Mouse (Mus musculus): ENCODE results near the gene Fxyd4. TPM values are rescaled to one million over a fixed set of nuclear protein-coding genes. Genes with fewer than 3 reads are reported as not detected.
A peak's percentile ranks its signal among the peaks of the same experiment; 100 is the strongest.

Fxyd4 gene
- polyA plus RNA-seq, 1 experiment from 2014 or later: 1.2 TPM

- H3K9me3 ChIP-seq (replicated peaks): no peaks in the 10 kb centered on the region
- H3K4me3 ChIP-seq: no peak overlapping the region
- no peak overlapping the region for H3K9ac ChIP-seq
- H3K36me3 ChIP-seq: 0 out of 2 replicates have a peak, but pooled peaks cover 3% of the 10 kb centered on the region
- H3K27ac ChIP-seq (ENCODE audit: poor library complexity, severe bottlenecking): no peak overlapping the region
- WGBS: 86% methylated on average over 14 of the region's 14 CpGs
- H3K4me2 ChIP-seq: no peak overlapping the region
- no peaks in the 10 kb centered on the region for H3K27me3 ChIP-seq (replicated peaks)
- H3K4me1 ChIP-seq (replicated peaks): peaks cover 12% of the 10 kb centered on the region
- ATAC-seq (ENCODE audit: insufficient number of reproducible peaks, low FRiP score): no peak
These were observed 1.5 kb downstream of the Fxyd4 start for GRCm38 (mm10) chr6:117935681-117936612.

GRCm38 (mm10) chr6:117934301-117934700, 3.2 kb downstream of the Fxyd4 start:
- Histone ChIP-seq H3K9ac (no peak overlapping the region), H3K9me3 (replicated peaks) (no peaks in the 10 kb centered on the region), H3K27me3 (replicated peaks) (no peaks in the 10 kb centered on the region), H3K4me1 (replicated peaks) (peaks cover 12% of the 10 kb centered on the region), H3K4me3 (no peak overlapping the region), H3K27ac (ENCODE audit: poor library complexity, severe bottlenecking) (no peak overlapping the region), H3K4me2 (no peak overlapping the region), H3K36me3 (peaks cover 10% of the 10 kb centered on the region)
- no peak for ATAC-seq (ENCODE audit: insufficient number of reproducible peaks, low FRiP score)
- WGBS: 80% methylated on average over 6 of the region's 6 CpGs

- Histone ChIP-seq H3K9ac (no peak overlapping the region), H3K36me3 (peaks cover 27% of the 10 kb centered on the region), H3K4me2 (no peak overlapping the region), H3K27ac (ENCODE audit: poor library complexity, severe bottlenecking) (no peak overlapping the region), H3K4me3 (no peak overlapping the region), H3K27me3 (replicated peaks) (no peaks in the 10 kb centered on the region), H3K9me3 (replicated peaks) (no peaks in the 10 kb centered on the region), H3K4me1 (replicated peaks) (peaks cover 12% of the 10 kb centered on the region)
- 42% methylated on average over 11 of the region's 11 CpGs for WGBS
- ATAC-seq (ENCODE audit: insufficient number of reproducible peaks, low FRiP score): 0 out of 2 replicates have a peak, but pooled peaks have one; percentile 41
These were observed 5.0 kb downstream of the Fxyd4 start for GRCm38 (mm10) chr6:117932325-117933051.

- Histone ChIP-seq H3K4me3 (no peak overlapping the region), H3K27me3 (replicated peaks) (no peaks in the 10 kb centered on the region), H3K9ac (no peak overlapping the region), H3K36me3 (peaks cover 45% of the 10 kb centered on the region), H3K9me3 (replicated peaks) (no peaks in the 10 kb centered on the region), H3K27ac (ENCODE audit: poor library complexity, severe bottlenecking) (no peak overlapping the region), H3K4me1 (replicated peaks) (peaks cover 12% of the 10 kb centered on the region), H3K4me2 (no peak overlapping the region)
- WGBS: 91% methylated on average over 3 of the region's 3 CpGs
- ATAC-seq (ENCODE audit: insufficient number of reproducible peaks, low FRiP score): no peak
These were observed 7.4 kb downstream of the Fxyd4 start for GRCm38 (mm10) chr6:117929945-117930655.

- 72% methylated on average over 5 of the region's 5 CpGs for WGBS
- no peaks in the 10 kb centered on the region for H3K27me3 ChIP-seq (replicated peaks)
- H3K4me1 ChIP-seq (replicated peaks): peaks cover 12% of the 10 kb centered on the region
- no peaks in the 10 kb centered on the region for H3K9me3 ChIP-seq (replicated peaks)
- no peak overlapping the region for H3K4me3 ChIP-seq
- no peak for ATAC-seq (ENCODE audit: insufficient number of reproducible peaks, low FRiP score)
- no peak overlapping the region for H3K4me2 ChIP-seq
- no peak overlapping the region for H3K9ac ChIP-seq
- peaks cover 45% of the 10 kb centered on the region for H3K36me3 ChIP-seq
- no peak overlapping the region for H3K27ac ChIP-seq (ENCODE audit: poor library complexity, severe bottlenecking)
These were observed 8.7 kb downstream of the Fxyd4 start for GRCm38 (mm10) chr6:117928746-117929145.

GRCm38 (mm10) chr6:117927955-117928354, 9.5 kb downstream of the Fxyd4 start:
- peaks cover 47% of the 10 kb centered on the region for H3K36me3 ChIP-seq

GRCm38 (mm10) chr6:117926871-117927491, 10.5 kb downstream of the Fxyd4 start:
- peaks cover 3% of the 10 kb centered on the region for H3K4me1 ChIP-seq (replicated peaks)
- no peaks in the 10 kb centered on the region for H3K9me3 ChIP-seq (replicated peaks)
- H3K27me3 ChIP-seq (replicated peaks): no peaks in the 10 kb centered on the region
- no peak for ATAC-seq (ENCODE audit: insufficient number of reproducible peaks, low FRiP score)
- H3K9ac ChIP-seq: no peak overlapping the region
- H3K4me2 ChIP-seq: no peak overlapping the region
- peaks cover 51% of the 10 kb centered on the region for H3K36me3 ChIP-seq
- H3K4me3 ChIP-seq: no peak overlapping the region
- no peak overlapping the region for H3K27ac ChIP-seq (ENCODE audit: poor library complexity, severe bottlenecking)
- WGBS: 73% methylated on average over 4 of the region's 4 CpGs

More at GRCm38 (mm10) chr6:117927955-117928354, 9.5 kb downstream of the Fxyd4 start:
- H3K9ac ChIP-seq: no peak overlapping the region
- H3K9me3 ChIP-seq (replicated peaks): no peaks in the 10 kb centered on the region
- H3K27me3 ChIP-seq (replicated peaks): no peaks in the 10 kb centered on the region
- peaks cover 11% of the 10 kb centered on the region for H3K4me1 ChIP-seq (replicated peaks)
- WGBS: 86% methylated on average over 7 of the region's 7 CpGs
- ATAC-seq (ENCODE audit: insufficient number of reproducible peaks, low FRiP score): no peak
- H3K4me3 ChIP-seq: no peak overlapping the region
- no peak overlapping the region for H3K27ac ChIP-seq (ENCODE audit: poor library complexity, severe bottlenecking)
- H3K4me2 ChIP-seq: no peak overlapping the region

- ATAC-seq (ENCODE audit: insufficient number of reproducible peaks, low FRiP score): no peak
- 83% methylated on average over 3 of the region's 3 CpGs for WGBS
- peaks cover 39% of the 10 kb centered on the region for H3K36me3 ChIP-seq
These were observed 15.5 kb downstream of the Fxyd4 start for GRCm38 (mm10) chr6:117922041-117922440.

GRCm38 (mm10) chr6:117920659-117921640, 16.5 kb downstream of the Fxyd4 start:
- H3K27ac ChIP-seq (ENCODE audit: poor library complexity, severe bottlenecking): no peak overlapping the region
- 61% methylated on average over 3 of the region's 3 CpGs for WGBS
- no peaks in the 10 kb centered on the region for H3K27me3 ChIP-seq (replicated peaks)
- H3K9me3 ChIP-seq (replicated peaks): no peaks in the 10 kb centered on the region
- no peak overlapping the region for H3K9ac ChIP-seq
- H3K4me1 ChIP-seq (replicated peaks): peaks cover 28% of the 10 kb centered on the region
- no peak for ATAC-seq (ENCODE audit: insufficient number of reproducible peaks, low FRiP score)
- H3K4me2 ChIP-seq: no peak overlapping the region
- peaks cover 30% of the 10 kb centered on the region for H3K36me3 ChIP-seq
- H3K4me3 ChIP-seq: no peak overlapping the region

More at GRCm38 (mm10) chr6:117922041-117922440, 15.5 kb downstream of the Fxyd4 start:
- H3K27me3 ChIP-seq (replicated peaks): no peaks in the 10 kb centered on the region
- H3K9ac ChIP-seq: no peak overlapping the region
- no peak overlapping the region for H3K27ac ChIP-seq (ENCODE audit: poor library complexity, severe bottlenecking)
- peaks cover 23% of the 10 kb centered on the region for H3K4me1 ChIP-seq (replicated peaks)
- no peaks in the 10 kb centered on the region for H3K9me3 ChIP-seq (replicated peaks)
- no peak overlapping the region for H3K4me2 ChIP-seq
- H3K4me3 ChIP-seq: no peak overlapping the region

- Histone ChIP-seq H3K4me3 (peak overlapping the region; percentile 82), H3K9me3 (replicated peaks) (no peaks in the 10 kb centered on the region), H3K36me3 (peaks cover 22% of the 10 kb centered on the region; the same call in 1 of the 2 replicates), H3K27me3 (replicated peaks) (no peaks in the 10 kb centered on the region), H3K4me2 (peak overlapping the region; percentile 82), H3K4me1 (replicated peaks) (peaks cover 41% of the 10 kb centered on the region), H3K9ac (peak overlapping the region; percentile 86), H3K27ac (ENCODE audit: poor library complexity, severe bottlenecking) (peak overlapping the region; percentile 99)
- WGBS: 36% methylated on average over 5 of the region's 5 CpGs
- ATAC-seq (ENCODE audit: insufficient number of reproducible peaks, low FRiP score): no peak
These were observed 19.4 kb downstream of the Fxyd4 start for GRCm38 (mm10) chr6:117918043-117918442.

All from heart, embryonic 12.5 days (tissue).